Mouse (Mus musculus) 3134 (cell line): ENCODE results near the gene Surf2.

Experiments used
- DNase-seq: peaks from one replicate; pipeline ENCODE4 v3.0.0-alpha.2; 2011; ENCODE audit warnings: low spot score; ENCODE audit not compliant: insufficient read length; ENCODE audit errors: extremely low read depth

Gene Surf2

GRCm38 (mm10) chr2:26954735-26955395 is 38.7 kb downstream of the Surf2 start:
- no peak for DNase-seq

- no peak for DNase-seq
Observed at GRCm38 (mm10) chr2:26956811-26957487, 40.8 kb downstream of the Surf2 start.

- DNase-seq, result no peak
Observed at GRCm38 (mm10) chr2:26957488-26957859, 41.3 kb downstream of the Surf2 start.

- no peak for DNase-seq
Observed at GRCm38 (mm10) chr2:26960756-26961155, 44.6 kb downstream of the Surf2 start.

GRCm38 (mm10) chr2:26963923-26964723 is 48.0 kb downstream of the Surf2 start, which contains the start of gene Rexo4:
Gene Rexo4 (minus strand): TSS chr2:26964386.
- DNase-seq, result peak; percentile 91

- DNase-seq, result no peak
Observed at GRCm38 (mm10) chr2:26964724-26965370, 48.7 kb downstream of the Surf2 start.

- no peak for DNase-seq
Observed at GRCm38 (mm10) chr2:26967262-26967661, 51.1 kb downstream of the Surf2 start.
